Mouse (Mus musculus) T-helper 1 cell (primary cell): ENCODE measurements at regions not wholly inside any gene's neighbourhood (a gene's known extent, or its start where the extent isn't known, plus 50 kb on each side); places are given as distances from the start of the nearest gene placed in this dataset.

Source experiments
- in situ Hi-C: fragments of 300-600 bp; cut with MboI, MseI; formaldehyde crosslinking; loops from one replicate; pipeline ENCODE4 v1.15.1; 2025; ENCODE audit warnings: high pct_unique_total_duplicates

- in situ Hi-C loops: no loop called here
Observed at GRCm38 (mm10) chr9:116232386-116232785, 57.2 kb upstream of the Tgfbr2 start.

DNA sequence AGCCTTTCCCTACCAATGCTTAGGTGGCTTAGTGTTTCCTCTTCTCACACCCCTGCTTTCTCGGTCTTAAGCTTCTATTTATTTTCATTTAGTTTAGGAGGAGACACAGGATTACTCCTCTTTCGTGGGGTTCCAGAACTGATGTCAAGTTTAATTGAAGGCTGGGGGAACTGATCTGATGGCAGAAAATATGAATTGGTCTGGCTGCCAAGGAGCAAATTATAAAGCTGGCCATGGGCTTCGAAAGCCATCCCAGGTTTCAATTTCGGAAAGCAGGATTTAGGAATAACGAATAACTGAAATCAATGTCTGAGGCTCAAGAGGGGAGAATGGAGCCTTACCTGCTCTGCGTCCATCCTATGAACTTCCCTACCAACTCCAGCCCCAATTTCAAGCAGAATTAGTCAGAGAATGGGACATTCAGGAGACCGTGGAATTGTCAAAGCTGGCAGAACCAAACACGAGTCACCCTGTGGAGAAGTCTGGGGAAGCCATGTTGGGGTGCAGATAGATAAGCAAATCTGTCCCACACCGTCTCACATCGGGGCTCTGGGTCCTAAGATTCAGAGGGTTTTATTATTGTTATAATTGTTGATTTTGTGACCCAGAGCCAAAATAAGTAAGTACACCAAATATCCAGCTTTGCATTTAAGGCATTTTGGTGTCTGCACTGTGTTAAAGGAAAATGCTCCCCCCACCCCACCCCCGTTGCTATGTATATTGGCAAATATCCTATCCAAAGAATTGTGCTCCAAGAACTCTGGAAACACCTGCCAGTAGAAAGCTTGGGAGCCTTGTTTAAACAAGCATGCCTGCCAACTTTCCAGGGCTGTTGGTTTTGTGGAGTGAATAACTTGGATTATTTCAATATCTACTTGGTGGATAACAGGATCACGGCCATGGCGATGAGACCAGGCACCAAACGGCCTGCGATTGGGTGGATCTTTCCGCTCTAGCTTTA is 56.5 kb upstream of the Tgfbr2 start:
- in situ Hi-C loops: no loop called here

GRCm38 (mm10) chr9:116230346-116230745 is 55.2 kb upstream of the Tgfbr2 start:
- in situ Hi-C loops: no loop called here

DNA sequence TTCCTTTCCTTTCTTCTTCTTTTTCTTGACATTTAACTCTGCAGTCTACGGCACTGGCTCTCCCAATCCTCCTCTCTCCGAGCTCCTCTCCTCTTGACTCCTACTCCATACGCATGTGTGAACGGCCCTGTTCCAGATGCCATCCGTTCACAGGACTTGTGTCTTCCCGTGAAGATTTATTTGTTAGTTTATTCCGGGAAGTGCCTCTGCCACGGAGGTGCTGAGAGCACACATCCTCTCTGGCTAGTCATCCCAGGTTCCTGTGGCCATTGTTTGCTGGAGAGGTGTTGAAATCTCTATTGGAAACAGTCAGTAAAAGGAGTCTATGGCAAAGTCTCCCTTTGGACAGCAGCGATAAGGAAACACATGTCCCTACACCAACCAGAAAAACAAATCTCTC is 53.3 kb upstream of the Tgfbr2 start:
- in situ Hi-C loops: no loop called here

- in situ Hi-C loops: no loop called here
Observed at GRCm38 (mm10) chr9:116227738-116228137, 52.6 kb upstream of the Tgfbr2 start.
